Comparison of ENCODE assay signal across 22 mouse cellular contexts in the genomic region with DNA sequence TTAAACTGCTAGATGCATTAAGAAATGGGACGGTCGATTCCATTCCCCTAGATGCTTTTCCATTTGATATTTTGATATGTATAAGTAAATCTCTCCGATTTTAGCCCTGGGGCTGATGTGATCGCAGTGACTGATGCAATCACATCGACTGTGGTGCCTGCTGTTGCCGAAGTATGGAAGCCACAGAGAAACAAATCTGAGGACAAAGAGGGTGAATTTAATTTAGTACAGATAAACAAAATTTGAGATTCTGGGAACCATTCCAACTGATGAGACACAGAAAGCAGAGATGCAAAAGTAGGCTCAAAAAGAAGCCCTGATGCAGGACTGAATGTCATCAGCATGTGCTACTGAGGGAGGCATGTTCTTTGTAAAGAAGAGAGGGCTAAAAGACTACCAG. TPM values are rescaled to one million over a fixed set of nuclear protein-coding genes. Genes with fewer than 3 reads are reported as not detected.
DNase-seq lines count a peak whose midpoint lies in the region; ATAC-seq and TF ChIP-seq lines count a peak whose summit lies in the region.
"Had no signal": no experiment of that assay in that cellular context is flagged by ENCODE, and none has a peak within 500 bp of the region (broad histone marks: within the 10 kb centered on the region; RNA-seq: fewer than 3 reads in every experiment).

No protein-coding gene starts in this region.

- H3K36me3 ChIP-seq in midbrain, embryonic 11.5 days (ENCODE audit: control insufficient read depth, insufficient read depth, low read length): no peaks in the 10 kb centered on the region
- H3K36me3 ChIP-seq in midbrain, embryonic 10.5 days: no peaks in the 10 kb centered on the region
- no peaks in the 10 kb centered on the region for H3K36me3 ChIP-seq in intestine, embryonic 15.5 days
- H3K36me3 ChIP-seq: forebrain, embryonic 15.5 days; limb, embryonic 13.5 days; liver, embryonic 13.5 days; lung, embryonic 15.5 days; neural tube, embryonic 13.5 days had no signal

- peak; percentile 6 for DNase-seq in layer of hippocampus, adult 11-12 months (ENCODE audit: low spot score)
- no peak for DNase-seq in layer of hippocampus, postnatal 25 days (ENCODE audit: extremely low spot score in 1 of 2, low spot score in 1 of 2)
- peak; percentile 31 for DNase-seq in midbrain, embryonic 11.5 days (ENCODE audit: low spot score, missing footprints)
- DNase-seq in midbrain, embryonic 10.5 days (ENCODE audit: low spot score): no peak
- DNase-seq in MN1 (ENCODE audit: low spot score): peak; percentile 31
- peak; percentile 15 for DNase-seq in brain, embryonic 14.5 days (ENCODE audit: low read depth)
- DNase-seq: adrenal gland, postnatal 14 days; cerebellum, adult 9-10 months; gastrocnemius, postnatal 14 days; heart, adult 2 months; heart, postnatal 36 days; kidney, postnatal 25 days; liver, embryonic 13.5 days; lung, postnatal 36 days; thymus, adult 2 months; thymus, postnatal 4 days had no signal

- TF ChIP-seq POLR2A in brain, embryonic 14.5 days (IDR thresholded peaks at IDR 0.05; ENCODE audit: borderline replicate concordance, extremely low read depth, insufficient read depth, insufficient read length, poor library complexity, severe bottlenecking): no peak

- TF ChIP-seq CTCF in brain, embryonic 14.5 days (IDR thresholded peaks at IDR 0.05; ENCODE audit: borderline replicate concordance, extremely low read depth, insufficient read depth, insufficient read length): no peak

- H3K4me2 ChIP-seq in midbrain, embryonic 11.5 days: no peak overlapping the region
- H3K4me2 ChIP-seq in intestine, embryonic 15.5 days (replicated peaks): no peak overlapping the region
- H3K4me2 ChIP-seq: forebrain, embryonic 15.5 days; hindbrain, embryonic 14.5 days; limb, embryonic 13.5 days; liver, embryonic 13.5 days; lung, embryonic 15.5 days; neural tube, embryonic 13.5 days had no signal

- H3K9ac ChIP-seq in midbrain, embryonic 11.5 days (ENCODE audit: low read length): no peak overlapping the region
- no peak overlapping the region for H3K9ac ChIP-seq in intestine, embryonic 15.5 days
- H3K9ac ChIP-seq: forebrain, embryonic 15.5 days; hindbrain, embryonic 14.5 days; limb, embryonic 13.5 days; liver, embryonic 13.5 days; lung, embryonic 15.5 days; neural tube, embryonic 13.5 days had no signal

- no peak for ATAC-seq in midbrain, embryonic 11.5 days (ENCODE audit: low FRiP score)
- no peak for ATAC-seq in intestine, embryonic 15.5 days
- ATAC-seq: forebrain, embryonic 15.5 days had no signal

- no peaks in the 10 kb centered on the region for H3K9me3 ChIP-seq in midbrain, embryonic 11.5 days (ENCODE audit: control insufficient read depth, low read length)
- H3K9me3 ChIP-seq in midbrain, embryonic 10.5 days (replicated peaks): peaks cover 6% of the 10 kb centered on the region; the same call in 1 of the 2 replicates
- H3K9me3 ChIP-seq in intestine, embryonic 15.5 days: no peaks in the 10 kb centered on the region
- H3K9me3 ChIP-seq: forebrain, embryonic 15.5 days; limb, embryonic 13.5 days; liver, embryonic 13.5 days; lung, embryonic 15.5 days had no signal

- H3K4me3 ChIP-seq in midbrain, embryonic 11.5 days (ENCODE audit: low read depth, low read length): no peak overlapping the region
- H3K4me3 ChIP-seq in midbrain, embryonic 10.5 days: no peak overlapping the region
- no peak overlapping the region for H3K4me3 ChIP-seq in intestine, embryonic 15.5 days (replicated peaks)
- H3K4me3 ChIP-seq: forebrain, embryonic 15.5 days; heart, adult 2 months; limb, embryonic 13.5 days; liver, embryonic 13.5 days; lung, embryonic 15.5 days; neural tube, embryonic 13.5 days had no signal

- H3K27me3 ChIP-seq in midbrain, embryonic 11.5 days (ENCODE audit: control insufficient read depth, insufficient read depth, low read length): no peaks in the 10 kb centered on the region
- H3K27me3 ChIP-seq in midbrain, embryonic 10.5 days (ENCODE audit: low read depth, poor library complexity, severe bottlenecking): no peaks in the 10 kb centered on the region
- no peaks in the 10 kb centered on the region for H3K27me3 ChIP-seq in intestine, embryonic 15.5 days (replicated peaks)
- H3K27me3 ChIP-seq: forebrain, embryonic 15.5 days; limb, embryonic 13.5 days; liver, embryonic 13.5 days; lung, embryonic 15.5 days; neural tube, embryonic 13.5 days had no signal

- WGBS in midbrain, embryonic 11.5 days: 92% methylated on average over 6 of the region's 6 CpGs
- WGBS in midbrain, embryonic 10.5 days: 94% methylated on average over 6 of the region's 6 CpGs
- WGBS in intestine, embryonic 15.5 days: 65% methylated on average over 6 of the region's 6 CpGs

- no peak overlapping the region for H3K27ac ChIP-seq in midbrain, embryonic 11.5 days (ENCODE audit: low read depth, low read length)
- no peak overlapping the region for H3K27ac ChIP-seq in midbrain, embryonic 10.5 days (replicated peaks)
- no peak overlapping the region for H3K27ac ChIP-seq in intestine, embryonic 15.5 days
- H3K27ac ChIP-seq: forebrain, embryonic 15.5 days; heart, adult 2 months; hindbrain, embryonic 14.5 days; limb, embryonic 13.5 days; liver, embryonic 13.5 days; lung, embryonic 15.5 days; neural tube, embryonic 13.5 days had no signal

- no peaks in the 10 kb centered on the region for H3K4me1 ChIP-seq in midbrain, embryonic 11.5 days (ENCODE audit: control insufficient read depth, insufficient read depth, low read length)
- no peaks in the 10 kb centered on the region for H3K4me1 ChIP-seq in midbrain, embryonic 10.5 days
- 0 out of 2 replicates have a peak, but pooled peaks cover 4% of the 10 kb centered on the region for H3K4me1 ChIP-seq in intestine, embryonic 15.5 days (replicated peaks)
- H3K4me1 ChIP-seq: forebrain, embryonic 15.5 days; limb, embryonic 13.5 days; liver, embryonic 13.5 days; neural tube, embryonic 13.5 days had no signal

RNA-seq across cellular contexts. Expression of a gene that starts 49.6 kb away (rescaled TPM):
- total RNA-seq in layer of hippocampus, postnatal 25 days (2021): 10 to 100 TPM; 53.3 to 56.7 TPM
- 28.6 and 31.8 TPM in 2 replicates for polyA plus RNA-seq in midbrain, embryonic 11.5 days (2014; fragmentation: Nextera tagmentation; extraction: Ambion mirVana)
- 19.8 and 26.1 TPM in 2 replicates for polyA plus RNA-seq in midbrain, embryonic 10.5 days (2016; fragmentation: Nextera tagmentation; extraction: Ambion mirVana)
- polyA plus RNA-seq in brain, embryonic 14.5 days (2012; rRNA removed): 45.2 and 64.7 TPM in 2 replicates
- polyA plus RNA-seq in intestine, embryonic 15.5 days (2015; fragmentation: Nextera tagmentation; extraction: Ambion mirVana): 13.3 and 15.2 TPM in 2 replicates

Comparison
In these comparisons a context has a peak if more than half of its experiments do, and no peak if none do; other contexts are left out.
1. DNase-seq: peak in layer of hippocampus, adult 11-12 months (single experiment), midbrain, embryonic 11.5 days (single experiment), MN1 (single experiment) and brain, embryonic 14.5 days (single experiment); none in layer of hippocampus, postnatal 25 days (0 of 2) and midbrain, embryonic 10.5 days (single experiment).